Mouse (Mus musculus): ENCODE measurements around the gene Tln2. TPM values are rescaled to one million over a fixed set of nuclear protein-coding genes. Genes with fewer than 3 reads are reported as not detected.

Tln2 gene
- 19.2 and 22.9 TPM in 2 replicates for polyA plus RNA-seq (2014; fragmentation: Nextera tagmentation; extraction: Ambion mirVana)

DNA sequence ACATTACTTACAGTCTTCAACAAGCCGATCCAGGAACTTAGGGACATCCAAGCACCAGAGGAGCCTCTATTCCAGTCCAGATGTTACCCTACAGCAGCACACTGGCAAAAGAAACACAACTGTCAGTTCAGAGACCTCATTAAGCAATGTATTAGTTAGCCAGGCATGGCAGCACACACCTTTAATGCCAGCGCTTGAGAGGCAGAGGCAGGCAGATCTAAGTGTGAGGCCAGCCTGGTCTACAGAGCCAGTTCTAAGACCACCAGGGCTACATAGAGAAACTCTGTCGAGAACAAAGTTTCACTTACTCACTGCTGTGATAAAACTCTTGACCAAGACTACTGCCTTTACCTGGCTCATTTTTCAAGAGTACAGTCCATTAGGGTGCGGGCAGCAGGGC is at the start of gene Tln2:
TSS of gene Tln2 (minus strand) at position 101 of the 400 bp plus-strand sequence.
- 85% methylated on average over 4 of the region's 4 CpGs for WGBS
- Histone ChIP-seq H3K9ac (ENCODE audit: low read length) (no peak within 1 kb of the TSS), H3K9me3 (ENCODE audit: control insufficient read depth, low read length) (no peaks in the 10 kb centered on the region), H3K4me1 (replicated peaks; ENCODE audit: control insufficient read depth, insufficient read depth, low read length) (no peaks in the 10 kb centered on the region), H3K4me3 (ENCODE audit: low read depth, low read length) (no peak within 1 kb of the TSS), H3K27me3 (ENCODE audit: control insufficient read depth, insufficient read depth, low read length) (no peaks in the 10 kb centered on the region), H3K4me2 (ENCODE audit: low read depth, low read length, severe bottlenecking) (no peak within 1 kb of the TSS), H3K36me3 (ENCODE audit: control insufficient read depth, insufficient read depth, low read length) (no peaks in the 10 kb centered on the region), H3K27ac (ENCODE audit: low read depth, low read length) (no peak within 1 kb of the TSS)
- ATAC-seq (replicated peaks; ENCODE audit: low FRiP score) = no peak
- DNase-seq (ENCODE audit: low spot score) = no peak

DNA sequence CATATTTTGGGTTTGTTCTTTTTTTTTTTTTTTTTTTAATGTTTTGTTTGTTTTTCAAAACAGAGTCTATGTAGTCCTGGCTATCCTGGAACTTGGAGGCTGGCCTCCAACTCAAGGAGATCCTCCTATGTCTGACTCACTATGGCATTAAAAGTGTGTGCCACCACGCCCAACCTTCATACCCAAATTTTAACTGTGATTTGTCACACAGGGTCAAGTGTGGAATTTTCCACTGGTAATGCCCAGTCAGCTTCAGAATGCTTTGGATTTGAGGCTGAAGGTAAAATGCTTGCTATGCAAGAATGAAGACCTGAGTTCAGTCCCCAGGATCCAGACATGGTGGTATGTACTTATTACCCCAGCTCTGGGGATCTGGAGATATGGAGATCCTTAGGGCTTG is 49.7 kb upstream of the Tln2 start:
- Histone ChIP-seq H3K36me3 (ENCODE audit: control insufficient read depth, insufficient read depth, low read length) (no peaks in the 10 kb centered on the region), H3K9ac (ENCODE audit: low read length) (no peak overlapping the region), H3K4me1 (replicated peaks; ENCODE audit: control insufficient read depth, insufficient read depth, low read length) (no peaks in the 10 kb centered on the region), H3K9me3 (ENCODE audit: control insufficient read depth, low read length) (no peaks in the 10 kb centered on the region), H3K4me2 (ENCODE audit: low read depth, low read length, severe bottlenecking) (no peak overlapping the region), H3K4me3 (ENCODE audit: low read depth, low read length) (no peak overlapping the region), H3K27me3 (ENCODE audit: control insufficient read depth, insufficient read depth, low read length) (no peaks in the 10 kb centered on the region), H3K27ac (ENCODE audit: low read depth, low read length) (no peak overlapping the region)
- DNase-seq (ENCODE audit: low spot score) = no peak
- ATAC-seq (replicated peaks; ENCODE audit: low FRiP score) = no peak
- WGBS = 88% methylated on average over 1 of the region's 1 CpGs

- ATAC-seq (replicated peaks; ENCODE audit: low FRiP score) (no peak), DNase-seq (ENCODE audit: low spot score) (no peak)
- Histone ChIP-seq H3K27me3 (ENCODE audit: control insufficient read depth, insufficient read depth, low read length) (no peaks in the 10 kb centered on the region), H3K9me3 (ENCODE audit: control insufficient read depth, low read length) (no peaks in the 10 kb centered on the region), H3K27ac (ENCODE audit: low read depth, low read length) (no peak overlapping the region), H3K4me3 (ENCODE audit: low read depth, low read length) (no peak overlapping the region), H3K36me3 (ENCODE audit: control insufficient read depth, insufficient read depth, low read length) (no peaks in the 10 kb centered on the region), H3K4me1 (replicated peaks; ENCODE audit: control insufficient read depth, insufficient read depth, low read length) (no peaks in the 10 kb centered on the region), H3K9ac (ENCODE audit: low read length) (no peak overlapping the region), H3K4me2 (ENCODE audit: low read depth, low read length, severe bottlenecking) (no peak overlapping the region)
- whole genome bisulfite sequencing = 83% methylated on average over 9 of the region's 9 CpGs
Measured at GRCm38 (mm10) chr9:67607786-67608366, 48.4 kb upstream of the Tln2 start.

GRCm38 (mm10) chr9:67607268-67607667 is 47.8 kb upstream of the Tln2 start:
- no peak overlapping the region for H3K4me3 ChIP-seq (ENCODE audit: low read depth, low read length)
- H3K27ac ChIP-seq (ENCODE audit: low read depth, low read length) = no peak overlapping the region
- DNase-seq (ENCODE audit: low spot score) = no peak
- H3K36me3 ChIP-seq (ENCODE audit: control insufficient read depth, insufficient read depth, low read length) = no peaks in the 10 kb centered on the region
- H3K27me3 ChIP-seq (ENCODE audit: control insufficient read depth, insufficient read depth, low read length) = no peaks in the 10 kb centered on the region
- H3K4me2 ChIP-seq (ENCODE audit: low read depth, low read length, severe bottlenecking) = no peak overlapping the region
- no peaks in the 10 kb centered on the region for H3K9me3 ChIP-seq (ENCODE audit: control insufficient read depth, low read length)
- H3K4me1 ChIP-seq (replicated peaks; ENCODE audit: control insufficient read depth, insufficient read depth, low read length) = no peaks in the 10 kb centered on the region
- 90% methylated on average over 6 of the region's 6 CpGs for WGBS
- no peak overlapping the region for H3K9ac ChIP-seq (ENCODE audit: low read length)
- no peak for ATAC-seq (replicated peaks; ENCODE audit: low FRiP score)

DNA sequence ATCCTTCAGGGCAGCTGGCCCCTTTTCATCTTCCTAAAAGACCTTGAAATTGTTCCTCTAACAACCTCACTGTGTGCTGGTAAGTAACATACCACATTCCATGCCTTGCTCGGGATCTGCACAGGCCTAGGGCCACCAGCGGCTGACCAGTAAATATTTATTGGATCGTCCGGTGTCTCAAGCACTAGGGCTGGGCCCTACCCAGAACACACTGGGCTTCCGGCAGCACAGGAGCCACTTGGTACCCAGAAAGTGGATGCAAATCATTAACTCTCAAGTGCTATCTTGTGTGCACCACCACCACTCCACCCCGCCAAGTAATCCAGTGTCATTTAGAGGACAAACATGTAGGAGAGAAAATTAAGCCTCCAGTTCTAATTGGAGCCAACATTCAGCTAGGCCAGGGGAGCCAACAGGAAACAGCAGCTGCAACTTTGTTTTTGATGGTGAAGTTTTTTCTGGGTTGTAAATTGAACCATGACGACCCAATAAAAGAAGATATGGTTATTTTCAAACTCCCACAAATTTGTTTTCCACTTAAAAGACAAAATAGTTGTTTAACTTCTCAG is 46.4 kb upstream of the Tln2 start:
- no peaks in the 10 kb centered on the region for H3K27me3 ChIP-seq (ENCODE audit: control insufficient read depth, insufficient read depth, low read length)
- H3K4me1 ChIP-seq (replicated peaks; ENCODE audit: control insufficient read depth, insufficient read depth, low read length) = no peaks in the 10 kb centered on the region
- DNase-seq (ENCODE audit: low spot score) (no peak), ATAC-seq (replicated peaks; ENCODE audit: low FRiP score) (no peak)
- H3K4me2 ChIP-seq (ENCODE audit: low read depth, low read length, severe bottlenecking) = no peak overlapping the region
- H3K27ac ChIP-seq (ENCODE audit: low read depth, low read length) = no peak overlapping the region
- H3K9ac ChIP-seq (ENCODE audit: low read length) = no peak overlapping the region
- no peak overlapping the region for H3K4me3 ChIP-seq (ENCODE audit: low read depth, low read length)
- no peaks in the 10 kb centered on the region for H3K9me3 ChIP-seq (ENCODE audit: control insufficient read depth, low read length)
- no peaks in the 10 kb centered on the region for H3K36me3 ChIP-seq (ENCODE audit: control insufficient read depth, insufficient read depth, low read length)
- 73% methylated on average over 7 of the region's 7 CpGs for WGBS

DNA sequence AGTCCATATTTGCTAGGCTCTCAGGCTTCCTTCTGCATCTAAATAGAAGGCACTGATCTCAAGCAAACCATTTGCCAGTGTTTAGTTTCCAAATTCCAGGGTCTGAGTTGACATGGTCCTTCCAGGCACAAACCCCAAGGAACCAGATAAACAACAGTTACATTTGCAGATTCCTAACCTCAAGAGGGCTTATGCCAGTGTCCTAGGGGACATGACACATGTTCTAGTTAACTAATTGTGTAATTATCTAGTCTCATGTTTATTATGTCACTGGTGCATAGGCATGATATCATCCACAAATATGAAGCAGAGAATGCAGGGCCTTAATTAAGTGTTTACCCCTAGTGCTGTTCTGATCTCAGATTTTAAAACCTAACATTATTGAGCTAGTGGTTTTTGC is 45.4 kb upstream of the Tln2 start:
- H3K27ac ChIP-seq (ENCODE audit: low read depth, low read length) = no peak overlapping the region
- H3K4me3 ChIP-seq (ENCODE audit: low read depth, low read length) = no peak overlapping the region
- H3K4me2 ChIP-seq (ENCODE audit: low read depth, low read length, severe bottlenecking) = no peak overlapping the region
- no peaks in the 10 kb centered on the region for H3K36me3 ChIP-seq (ENCODE audit: control insufficient read depth, insufficient read depth, low read length)
- H3K27me3 ChIP-seq (ENCODE audit: control insufficient read depth, insufficient read depth, low read length) = no peaks in the 10 kb centered on the region
- no peak overlapping the region for H3K9ac ChIP-seq (ENCODE audit: low read length)
- DNase-seq (ENCODE audit: low spot score) (no peak), ATAC-seq (replicated peaks; ENCODE audit: low FRiP score) (no peak)
- no peaks in the 10 kb centered on the region for H3K9me3 ChIP-seq (ENCODE audit: control insufficient read depth, low read length)
- no peaks in the 10 kb centered on the region for H3K4me1 ChIP-seq (replicated peaks; ENCODE audit: control insufficient read depth, insufficient read depth, low read length)

GRCm38 (mm10) chr9:67602347-67602746 is 42.8 kb upstream of the Tln2 start:
- H3K27me3 ChIP-seq (ENCODE audit: control insufficient read depth, insufficient read depth, low read length) = no peaks in the 10 kb centered on the region
- ATAC-seq (replicated peaks; ENCODE audit: low FRiP score) = no peak
- 85% methylated on average over 5 of the region's 5 CpGs for WGBS
- H3K9ac ChIP-seq (ENCODE audit: low read length) = no peak overlapping the region
- H3K9me3 ChIP-seq (ENCODE audit: control insufficient read depth, low read length) = no peaks in the 10 kb centered on the region
- no peak overlapping the region for H3K4me3 ChIP-seq (ENCODE audit: low read depth, low read length)
- H3K4me2 ChIP-seq (ENCODE audit: low read depth, low read length, severe bottlenecking) = no peak overlapping the region
- no peaks in the 10 kb centered on the region for H3K4me1 ChIP-seq (replicated peaks; ENCODE audit: control insufficient read depth, insufficient read depth, low read length)
- H3K36me3 ChIP-seq (ENCODE audit: control insufficient read depth, insufficient read depth, low read length) = no peaks in the 10 kb centered on the region
- no peak for DNase-seq (ENCODE audit: low spot score)
- no peak overlapping the region for H3K27ac ChIP-seq (ENCODE audit: low read depth, low read length)

DNA sequence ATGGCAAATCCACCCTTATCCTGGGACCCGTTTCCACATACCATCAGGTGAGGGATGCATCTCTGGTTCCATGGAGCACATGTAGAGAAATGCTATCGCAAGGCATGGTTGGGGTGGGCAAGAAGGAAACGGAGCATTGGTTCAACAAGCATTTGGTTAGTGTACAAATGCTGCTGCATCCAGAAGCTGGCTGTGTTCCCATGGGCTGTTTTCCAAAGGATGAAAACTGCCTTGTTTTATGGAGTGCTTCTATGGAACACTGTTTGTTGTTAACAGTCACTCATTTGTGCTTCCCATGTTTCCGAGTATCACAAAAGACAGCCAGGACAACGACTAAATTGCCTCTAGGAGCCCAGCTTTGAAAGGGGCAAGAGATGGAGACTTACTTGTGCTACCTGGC is 35.7 kb upstream of the Tln2 start:
- Histone ChIP-seq H3K27me3 (ENCODE audit: control insufficient read depth, insufficient read depth, low read length) (no peaks in the 10 kb centered on the region), H3K36me3 (ENCODE audit: control insufficient read depth, insufficient read depth, low read length) (no peaks in the 10 kb centered on the region), H3K4me3 (ENCODE audit: low read depth, low read length) (no peak overlapping the region), H3K9ac (ENCODE audit: low read length) (no peak overlapping the region), H3K9me3 (ENCODE audit: control insufficient read depth, low read length) (no peaks in the 10 kb centered on the region), H3K4me1 (replicated peaks; ENCODE audit: control insufficient read depth, insufficient read depth, low read length) (no peaks in the 10 kb centered on the region), H3K4me2 (ENCODE audit: low read depth, low read length, severe bottlenecking) (no peak overlapping the region), H3K27ac (ENCODE audit: low read depth, low read length) (no peak overlapping the region)
- ATAC-seq (replicated peaks; ENCODE audit: low FRiP score) = no peak
- 92% methylated on average over 5 of the region's 5 CpGs for WGBS
- DNase-seq (ENCODE audit: low spot score) = no peak

- Histone ChIP-seq H3K36me3 (ENCODE audit: control insufficient read depth, insufficient read depth, low read length) (no peaks in the 10 kb centered on the region), H3K4me3 (ENCODE audit: low read depth, low read length) (no peak overlapping the region), H3K9ac (ENCODE audit: low read length) (no peak overlapping the region), H3K27me3 (ENCODE audit: control insufficient read depth, insufficient read depth, low read length) (no peaks in the 10 kb centered on the region), H3K4me2 (ENCODE audit: low read depth, low read length, severe bottlenecking) (no peak overlapping the region), H3K27ac (ENCODE audit: low read depth, low read length) (no peak overlapping the region), H3K9me3 (ENCODE audit: control insufficient read depth, low read length) (no peaks in the 10 kb centered on the region), H3K4me1 (replicated peaks; ENCODE audit: control insufficient read depth, insufficient read depth, low read length) (no peaks in the 10 kb centered on the region)
- ATAC-seq (replicated peaks; ENCODE audit: low FRiP score) (no peak), DNase-seq (ENCODE audit: low spot score) (no peak)
- 94% methylated on average over 9 of the region's 9 CpGs for WGBS
Measured at GRCm38 (mm10) chr9:67593469-67594141, 34.1 kb upstream of the Tln2 start.

Data from forebrain, embryonic 11.5 days (tissue).